Mouse (Mus musculus) neural tube, embryonic 15.5 days (tissue): ENCODE results near the gene Mucl3. TPM values are rescaled to one million over a fixed set of nuclear protein-coding genes. Genes with fewer than 3 reads are reported as not detected.

Source experiments
- ATAC-seq: fragments of 200-750 bp; cut with Nextera tagmentation; 2 replicates; pipeline ENCODE4 v1.8.0; 2017; ENCODE audit warnings: mild to moderate bottlenecking, moderate TSS enrichment, moderate library complexity; ENCODE audit not compliant: low FRiP score
- H3K27ac ChIP-seq: fragments of 300-500 bp; sonication (generic); replicated peaks from 2 replicates; pipeline ENCODE4 v1.5.1; 2015; ENCODE audit warnings: mild to moderate bottlenecking, inconsistent platforms
- H3K27me3 ChIP-seq: fragments of 300-500 bp; sonication (generic); replicated peaks from 2 replicates; pipeline ENCODE4 v1.6.1; 2015; ENCODE audit warnings: inconsistent platforms
- H3K36me3 ChIP-seq: fragments of 300-500 bp; sonication (generic); 2 replicates; pipeline ENCODE4 v1.6.1; 2015; ENCODE audit warnings: inconsistent platforms
- H3K4me1 ChIP-seq: fragments of 300-500 bp; sonication (generic); 2 replicates; pipeline ENCODE4 v1.6.1; 2015; ENCODE audit warnings: inconsistent platforms
- H3K4me2 ChIP-seq: fragments of 300-500 bp; sonication (generic); 2 replicates; pipeline ENCODE4 v1.6.1; 2015; ENCODE audit warnings: inconsistent platforms, mild to moderate bottlenecking, moderate library complexity
- H3K4me3 ChIP-seq: fragments of 300-500 bp; sonication (generic); replicated peaks from 2 replicates; pipeline ENCODE4 v1.5.1; 2015; ENCODE audit warnings: mild to moderate bottlenecking, inconsistent platforms
- H3K9ac ChIP-seq: fragments of 300-500 bp; sonication (generic); replicated peaks from 2 replicates; pipeline ENCODE4 v1.6.1; 2015; ENCODE audit warnings: mild to moderate bottlenecking, inconsistent platforms
- H3K9me3 ChIP-seq: fragments of 300-500 bp; sonication (generic); replicated peaks from 2 replicates; pipeline ENCODE4 v1.6.1; 2016; ENCODE audit warnings: inconsistent platforms
- WGBS: fragments of 180-500 bp; shearing (Covaris S2); methylation state at CpG from one replicate; pipeline ENCODE4 v1.1.7; 2015; ENCODE audit warnings: mixed read lengths; 5-methylcytosine and 5-hydroxymethylcytosine counted together
- polyA plus RNA-seq: library from polyadenylated mRNA; unstranded; fragments of >200 nt; fragmentation: Nextera tagmentation; extraction: Ambion mirVana; gene quantifications from 2 replicates; pipeline ENCODE4 v1.2.1, GENCODE M21; 2015

The Mucl3 gene
- polyA plus RNA-seq = 0.22 TPM in 1 of 2 replicates, not detected in the other

GRCm38 (mm10) chr17:35643609-35644236 is at the start of gene Mucl3:
TSS of gene Mucl3 (minus strand) at chr17:35643695.
- no peak for ATAC-seq
- H3K4me3 ChIP-seq = no peak within 1 kb of the TSS
- no peak within 1 kb of the TSS for H3K9ac ChIP-seq
- 0 out of 2 replicates have a peak, but pooled peaks cover 6% of the 10 kb centered on the region for H3K27me3 ChIP-seq
- no peaks in the 10 kb centered on the region for H3K36me3 ChIP-seq
- no peak within 1 kb of the TSS for H3K27ac ChIP-seq
- H3K4me2 ChIP-seq = no peak within 1 kb of the TSS
- H3K4me1 ChIP-seq = no peaks in the 10 kb centered on the region
- WGBS = 76% methylated on average over 13 of the region's 13 CpGs
- H3K9me3 ChIP-seq = no peaks in the 10 kb centered on the region

DNA sequence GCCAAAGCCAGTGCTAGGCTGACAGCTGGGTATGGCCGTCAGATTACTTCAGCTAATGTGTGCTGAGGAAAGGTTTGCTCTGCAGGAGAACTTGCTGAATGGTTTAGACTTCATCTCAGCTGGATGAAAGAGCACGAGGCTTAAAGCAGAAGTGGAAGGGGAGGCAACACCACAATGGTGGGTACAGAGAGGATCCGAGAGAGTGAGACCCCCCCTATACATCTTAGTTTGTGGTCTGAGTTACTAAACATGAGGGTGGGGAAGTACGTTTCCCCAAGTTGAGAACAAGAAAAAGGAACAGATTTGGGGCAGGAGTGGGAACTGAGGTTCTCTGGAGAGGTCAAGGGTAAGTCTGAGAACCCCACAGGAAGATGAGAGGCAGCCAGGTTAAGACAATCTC is 48.9 kb upstream of the Mucl3 start:
- Histone ChIP-seq H3K4me3 (no peak overlapping the region), H3K4me1 (peaks cover 10% of the 10 kb centered on the region), H3K9me3 (no peaks in the 10 kb centered on the region), H3K27ac (no peak overlapping the region), H3K4me2 (no peak overlapping the region), H3K9ac (no peak overlapping the region), H3K36me3 (peaks cover 72% of the 10 kb centered on the region), H3K27me3 (no peaks in the 10 kb centered on the region)
- 89% methylated on average over 4 of the region's 4 CpGs for WGBS
- ATAC-seq = no peak

DNA sequence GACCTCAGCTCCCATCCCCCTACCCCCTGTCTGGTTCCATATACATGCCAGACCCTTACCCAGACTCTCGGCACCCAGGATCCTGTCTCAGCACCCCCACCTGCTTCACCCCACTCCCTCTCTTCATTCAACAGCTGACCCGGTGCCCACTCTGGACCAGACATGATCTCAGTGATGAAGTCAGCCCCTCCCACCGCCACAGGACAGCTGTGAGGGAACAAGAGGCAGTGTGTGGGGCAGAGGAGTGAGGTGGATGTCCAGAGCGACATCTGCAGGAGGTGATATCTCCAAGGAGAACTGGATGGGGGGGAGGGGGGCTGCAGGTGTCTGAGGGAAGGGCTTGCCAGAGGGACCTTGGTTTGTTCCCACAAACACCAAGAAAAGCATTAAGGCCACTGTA is 48.3 kb upstream of the Mucl3 start:
- Histone ChIP-seq H3K9ac (no peak overlapping the region), H3K36me3 (peaks cover 78% of the 10 kb centered on the region), H3K4me2 (no peak overlapping the region), H3K27ac (no peak overlapping the region), H3K4me3 (no peak overlapping the region), H3K27me3 (no peaks in the 10 kb centered on the region), H3K4me1 (peaks cover 5% of the 10 kb centered on the region), H3K9me3 (no peaks in the 10 kb centered on the region)
- ATAC-seq = no peak
- 85% methylated on average over 4 of the region's 4 CpGs for WGBS

DNA sequence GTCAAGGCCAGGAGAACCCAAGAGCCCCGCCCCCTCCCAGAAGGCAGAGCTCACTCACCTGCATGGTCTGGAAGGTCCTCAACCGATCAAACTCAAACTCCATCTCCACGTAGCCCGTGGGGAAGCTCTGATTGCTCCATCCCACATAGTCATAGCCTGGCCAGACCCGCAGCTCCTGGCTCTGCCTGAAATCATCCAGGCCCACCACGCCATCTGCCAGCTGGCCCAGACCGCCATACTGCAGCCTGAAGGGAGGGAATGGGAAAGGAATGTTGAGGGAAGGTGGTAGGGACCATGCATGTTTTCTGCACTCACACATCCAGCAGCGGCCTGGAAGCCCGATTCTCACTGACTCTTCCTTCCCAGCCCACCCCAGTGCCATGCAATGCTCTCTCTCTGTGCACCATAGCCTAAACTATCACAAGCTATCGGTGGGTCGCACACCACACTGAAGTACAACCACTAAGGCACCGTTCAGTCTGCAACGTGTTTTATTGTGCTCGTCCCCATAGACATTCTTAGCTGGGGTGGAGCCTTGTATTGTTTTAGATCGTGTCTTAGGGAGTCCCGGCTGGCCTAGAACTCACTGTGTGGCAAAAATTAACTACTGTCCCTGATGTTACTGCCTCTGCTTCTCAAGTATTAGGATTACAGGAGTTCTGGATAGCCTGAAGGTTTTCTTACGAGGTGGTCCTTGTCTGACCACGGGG is 46.6 kb upstream of the Mucl3 start:
- Histone ChIP-seq H3K4me2 (no peak overlapping the region), H3K9me3 (no peaks in the 10 kb centered on the region), H3K9ac (no peak overlapping the region), H3K27me3 (no peaks in the 10 kb centered on the region), H3K4me1 (no peaks in the 10 kb centered on the region), H3K4me3 (no peak overlapping the region), H3K36me3 (peaks cover 89% of the 10 kb centered on the region), H3K27ac (no peak overlapping the region)
- WGBS = 90% methylated on average over 18 of the region's 18 CpGs
- no peak for ATAC-seq

- peaks cover 99% of the 10 kb centered on the region for H3K36me3 ChIP-seq
- no peak overlapping the region for H3K4me3 ChIP-seq
- H3K27ac ChIP-seq = no peak overlapping the region
- WGBS = 92% methylated on average over 25 of the region's 25 CpGs
- ATAC-seq = no peak
- no peaks in the 10 kb centered on the region for H3K4me1 ChIP-seq
- H3K9me3 ChIP-seq = no peaks in the 10 kb centered on the region
- H3K27me3 ChIP-seq = no peaks in the 10 kb centered on the region
- H3K4me2 ChIP-seq = no peak overlapping the region
- H3K9ac ChIP-seq = no peak overlapping the region
Observed at GRCm38 (mm10) chr17:35688347-35689175, 45.1 kb upstream of the Mucl3 start.

DNA sequence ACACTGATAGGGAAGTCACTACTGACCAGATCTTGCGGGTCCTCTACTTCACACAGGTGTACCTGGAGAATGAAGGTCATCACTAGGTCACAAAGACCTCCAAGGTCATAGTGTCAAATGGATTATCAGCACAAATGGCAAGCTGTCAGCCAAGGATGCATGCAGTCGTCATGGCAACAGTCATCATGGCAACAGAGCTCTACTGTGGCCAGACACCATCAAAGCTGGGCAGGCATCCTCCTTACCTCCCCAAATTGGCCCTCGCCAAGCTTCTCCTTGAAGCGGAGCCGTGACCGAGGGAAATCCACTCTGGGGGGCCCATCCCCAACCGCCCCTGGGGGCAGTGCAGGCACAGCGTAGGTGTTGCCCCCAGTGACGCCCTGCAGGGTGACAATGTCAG is 41.6 kb upstream of the Mucl3 start:
- H3K9ac ChIP-seq = no peak overlapping the region
- ATAC-seq = no peak

DNA sequence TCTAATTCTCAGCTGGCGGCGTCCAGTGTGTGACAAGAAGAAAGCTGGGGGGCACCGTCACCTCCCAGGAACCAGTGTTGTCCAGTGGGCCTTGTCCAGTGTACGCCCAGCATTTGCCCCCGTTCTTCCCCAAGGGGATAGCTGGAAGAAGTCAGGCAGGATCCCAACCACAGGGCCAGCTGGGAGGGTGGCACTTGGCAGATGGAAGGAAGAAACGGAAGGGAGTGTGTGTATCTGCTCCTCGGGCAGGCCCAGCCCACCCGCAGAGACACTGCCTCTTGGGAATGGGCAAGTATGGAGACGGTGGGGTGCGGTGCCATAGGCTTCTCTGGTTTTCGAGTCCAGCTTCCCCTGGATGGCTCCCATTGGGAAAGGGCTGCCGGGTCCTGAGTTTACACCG is 38.5 kb upstream of the Mucl3 start:
- Histone ChIP-seq H3K4me3 (no peak overlapping the region), H3K4me2 (no peak overlapping the region), H3K9ac (no peak overlapping the region), H3K27me3 (no peaks in the 10 kb centered on the region), H3K9me3 (no peaks in the 10 kb centered on the region), H3K36me3 (peaks cover 68% of the 10 kb centered on the region), H3K4me1 (no peaks in the 10 kb centered on the region), H3K27ac (no peak overlapping the region)
- whole genome bisulfite sequencing = 84% methylated on average over 13 of the region's 13 CpGs
- ATAC-seq = no peak

More for the DNA sequence above, 41.6 kb upstream of the Mucl3 start:
- Histone ChIP-seq H3K4me3 (no peak overlapping the region), H3K27me3 (no peaks in the 10 kb centered on the region), H3K9me3 (no peaks in the 10 kb centered on the region), H3K4me1 (no peaks in the 10 kb centered on the region), H3K4me2 (no peak overlapping the region), H3K27ac (no peak overlapping the region), H3K36me3 (peaks cover 95% of the 10 kb centered on the region)
- 63% methylated on average over 9 of the region's 9 CpGs for WGBS

DNA sequence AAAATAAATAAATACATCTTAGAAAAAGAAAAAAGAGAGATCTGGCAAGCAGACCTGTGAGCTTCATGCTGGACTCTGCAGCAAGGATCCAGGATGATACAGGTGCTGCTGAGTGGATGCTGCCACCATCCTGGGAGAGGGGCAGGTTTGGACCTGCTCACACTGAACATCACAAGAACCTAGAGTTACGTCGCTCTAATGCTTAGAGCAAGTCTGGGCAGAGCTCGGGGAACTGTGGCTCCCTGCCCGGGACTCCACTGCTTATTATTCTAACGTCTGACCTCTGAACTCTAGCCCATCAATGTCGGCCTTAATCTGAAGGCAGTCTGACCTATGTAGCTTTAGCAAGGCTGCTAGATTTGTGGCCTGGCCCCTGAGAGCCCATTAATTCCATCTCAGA is 37.1 kb upstream of the Mucl3 start:
- no peak for ATAC-seq
- Histone ChIP-seq H3K4me2 (no peak overlapping the region), H3K36me3 (peaks cover 54% of the 10 kb centered on the region), H3K4me1 (no peaks in the 10 kb centered on the region), H3K27me3 (no peaks in the 10 kb centered on the region), H3K4me3 (no peak overlapping the region), H3K9me3 (no peaks in the 10 kb centered on the region), H3K9ac (no peak overlapping the region), H3K27ac (no peak overlapping the region)
- 53% methylated on average over 6 of the region's 6 CpGs for WGBS

- Histone ChIP-seq H3K4me2 (peak within 1 kb of the TSS; percentile 88), H3K36me3 (no peaks in the 10 kb centered on the region), H3K4me3 (peak within 1 kb of the TSS; percentile 68), H3K27me3 (no peaks in the 10 kb centered on the region), H3K27ac (no peak within 1 kb of the TSS), H3K9ac (peak within 1 kb of the TSS; percentile 89), H3K4me1 (peaks cover 12% of the 10 kb centered on the region), H3K9me3 (no peaks in the 10 kb centered on the region)
- ATAC-seq = peak; percentile 95
- 2% methylated on average over 23 of the region's 23 CpGs for WGBS
Observed at GRCm38 (mm10) chr17:35673416-35674035, 30.0 kb upstream of the Mucl3 start, which contains the start of gene Gtf2h4. TSS of gene Gtf2h4 (minus strand) at chr17:35673739.

DNA sequence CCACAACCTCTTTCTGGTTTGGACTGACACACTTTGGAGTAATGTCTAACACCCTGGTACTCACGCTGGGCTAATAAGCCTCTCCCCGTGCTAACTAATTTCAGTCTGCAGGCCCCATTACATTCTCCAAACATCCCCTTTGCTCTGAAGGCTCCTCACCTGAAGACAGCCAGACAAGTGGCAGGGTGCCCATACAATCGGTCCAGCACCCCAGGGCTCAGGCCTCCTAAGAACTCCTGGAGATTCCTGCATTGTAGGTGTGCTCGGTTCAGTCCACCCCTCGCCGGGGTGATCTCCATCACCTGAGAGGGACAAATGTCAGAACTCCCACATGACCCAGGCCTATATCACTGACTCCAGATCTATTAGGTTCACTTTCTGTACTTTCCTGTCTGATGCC is 29.0 kb upstream of the Mucl3 start:
- Histone ChIP-seq H3K9me3 (no peaks in the 10 kb centered on the region), H3K27ac (no peak overlapping the region), H3K4me1 (peaks cover 21% of the 10 kb centered on the region), H3K36me3 (no peaks in the 10 kb centered on the region), H3K9ac (no peak overlapping the region), H3K4me2 (peak overlapping the region; percentile 88; the same call in 1 of the 2 replicates), H3K4me3 (peak overlapping the region; percentile 68; the same call in 1 of the 2 replicates), H3K27me3 (no peaks in the 10 kb centered on the region)
- 86% methylated on average over 6 of the region's 6 CpGs for WGBS
- no peak for ATAC-seq

DNA sequence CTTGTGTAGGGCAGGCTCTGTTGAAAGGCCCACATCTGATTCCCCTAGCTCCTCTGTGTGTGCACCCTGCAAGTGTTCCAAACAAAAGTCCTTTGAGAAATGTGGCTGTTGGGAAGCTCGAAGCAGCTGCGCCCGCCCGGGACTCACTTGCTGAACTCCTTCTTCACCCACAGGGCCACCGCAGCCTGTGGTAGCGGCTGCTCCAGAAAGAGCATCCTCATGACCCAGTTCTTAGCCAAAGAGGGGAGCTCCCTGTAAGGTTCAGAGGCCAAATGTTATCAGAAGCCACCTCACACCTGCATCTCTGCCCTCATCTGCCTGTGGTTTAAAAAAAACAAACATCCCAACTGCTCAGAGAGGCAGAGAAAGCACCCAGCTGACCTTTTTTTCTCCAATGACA is 28.4 kb upstream of the Mucl3 start:
- H3K36me3 ChIP-seq = no peaks in the 10 kb centered on the region
- 91% methylated on average over 6 of the region's 6 CpGs for WGBS
- no peak overlapping the region for H3K4me3 ChIP-seq
- H3K4me1 ChIP-seq = peaks cover 23% of the 10 kb centered on the region
- H3K9ac ChIP-seq = no peak overlapping the region
- H3K27me3 ChIP-seq = no peaks in the 10 kb centered on the region
- H3K27ac ChIP-seq = no peak overlapping the region
- H3K4me2 ChIP-seq = no peak overlapping the region
- no peaks in the 10 kb centered on the region for H3K9me3 ChIP-seq
- no peak for ATAC-seq
